Mouse (Mus musculus): ENCODE measurements around the gene Srxn1.
"Not testable (repeated sequence)": the region's sequence is repeated elsewhere in the genome, so short reads cannot be mapped to it uniquely, and the experiment has no call there.

The Srxn1 gene

DNA sequence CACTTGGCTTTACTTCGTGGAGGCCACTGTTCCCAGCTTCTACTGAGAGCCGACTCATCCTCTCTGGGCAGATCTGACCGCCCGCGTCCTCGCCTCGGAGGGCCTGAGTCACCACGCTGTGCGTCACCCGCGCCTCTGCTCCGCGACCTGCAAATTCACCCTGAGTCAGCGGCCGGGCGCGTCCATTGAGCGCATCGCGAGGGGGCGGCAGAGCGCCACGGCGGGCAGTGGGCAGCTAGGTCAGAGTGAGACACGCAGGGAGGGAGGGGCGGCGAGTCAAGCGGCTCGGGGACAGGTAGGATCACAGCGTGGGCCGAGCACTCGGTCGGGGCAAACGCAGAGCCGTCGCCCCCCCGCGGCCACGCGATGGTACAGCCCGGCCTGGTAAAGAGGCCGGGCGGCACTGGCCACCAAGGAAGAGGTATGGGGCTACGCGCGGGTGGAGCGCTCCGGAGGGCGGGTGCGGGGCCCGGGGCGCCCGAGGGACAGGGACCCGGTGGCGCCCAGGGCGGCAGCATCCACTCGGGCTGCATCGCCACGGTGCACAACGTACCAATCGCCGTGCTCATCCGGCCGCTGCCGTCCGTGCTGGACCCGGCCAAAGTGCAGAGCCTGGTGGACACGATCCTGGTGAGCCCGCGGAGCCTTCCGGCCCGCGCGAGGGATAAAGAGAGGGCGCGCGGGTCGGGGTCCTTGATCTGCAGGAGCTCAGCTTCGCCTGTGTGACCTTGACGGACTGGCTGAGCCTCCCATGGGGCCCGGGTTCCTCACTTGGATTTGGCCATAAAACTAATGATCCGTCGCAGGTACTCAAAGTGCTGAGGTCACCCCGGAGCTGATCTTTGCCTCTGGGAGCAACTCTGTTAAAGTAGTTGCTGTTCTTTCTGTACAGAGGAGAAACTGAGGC is at the start of gene Srxn1:
Srxn1 (plus strand) TSS at position 199 of the 907 bp plus-strand sequence.
- peak; percentile 90 for DNase-seq

DNA sequence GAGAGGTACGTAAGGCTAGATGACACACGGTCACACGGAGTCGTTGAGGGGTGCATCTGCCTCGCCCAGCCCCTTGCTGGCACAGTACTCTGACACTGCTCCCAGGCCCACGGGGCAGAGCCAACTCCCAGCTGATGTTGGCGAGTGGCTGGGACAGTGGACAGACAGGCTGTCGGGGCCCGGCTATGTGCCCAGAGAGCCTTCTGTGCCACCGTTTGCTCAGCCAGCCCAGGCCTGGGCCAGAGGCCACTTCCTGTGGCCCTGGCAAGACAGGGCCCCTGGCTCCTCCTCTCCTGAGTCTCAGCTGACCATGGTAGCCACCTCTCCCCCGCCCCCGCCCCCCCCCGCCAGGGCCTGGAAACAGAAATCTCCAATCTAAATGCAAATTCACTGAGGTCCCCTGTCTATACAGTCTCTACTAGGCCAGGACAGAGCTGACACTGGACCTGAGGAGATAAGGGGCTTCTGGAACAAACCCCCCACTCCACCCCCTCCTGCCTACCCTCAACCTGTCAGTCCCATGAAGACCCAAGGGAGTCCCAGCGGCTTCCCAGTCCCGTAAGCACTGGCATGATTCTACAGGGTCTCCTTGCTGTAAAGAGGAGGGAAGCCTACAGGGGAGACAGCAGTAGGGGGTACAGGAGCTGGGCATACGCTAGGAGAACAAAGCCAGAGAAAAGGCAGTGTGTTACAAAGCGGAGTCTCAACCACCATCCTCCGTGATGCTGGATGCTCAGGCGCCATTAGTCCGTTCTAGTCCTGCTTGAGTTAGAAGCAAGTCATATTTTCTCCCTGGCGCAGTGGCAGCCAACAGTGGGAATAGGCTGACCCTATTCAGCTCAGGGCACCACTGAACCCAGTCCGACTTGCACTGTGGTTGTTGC is 48.7 kb upstream of the Srxn1 start:
- DNase-seq, result no peak

DNA sequence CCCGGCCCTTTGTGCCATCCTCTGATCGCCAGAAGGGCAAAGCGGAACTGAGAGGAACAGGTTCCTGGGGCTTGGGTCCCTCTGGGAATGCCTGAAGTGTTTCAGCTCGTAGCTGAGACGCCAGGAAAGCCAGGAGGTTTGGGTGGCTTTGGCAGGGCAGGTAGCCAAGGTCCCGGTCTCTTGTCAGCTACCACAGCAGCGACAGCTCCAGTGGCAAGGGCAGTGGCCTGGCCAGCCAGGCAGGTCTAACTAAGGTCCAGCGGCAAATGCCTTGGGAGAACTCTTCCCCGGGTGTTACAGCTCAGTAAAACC is 48.1 kb upstream of the Srxn1 start:
- DNase-seq, result no peak

DNA sequence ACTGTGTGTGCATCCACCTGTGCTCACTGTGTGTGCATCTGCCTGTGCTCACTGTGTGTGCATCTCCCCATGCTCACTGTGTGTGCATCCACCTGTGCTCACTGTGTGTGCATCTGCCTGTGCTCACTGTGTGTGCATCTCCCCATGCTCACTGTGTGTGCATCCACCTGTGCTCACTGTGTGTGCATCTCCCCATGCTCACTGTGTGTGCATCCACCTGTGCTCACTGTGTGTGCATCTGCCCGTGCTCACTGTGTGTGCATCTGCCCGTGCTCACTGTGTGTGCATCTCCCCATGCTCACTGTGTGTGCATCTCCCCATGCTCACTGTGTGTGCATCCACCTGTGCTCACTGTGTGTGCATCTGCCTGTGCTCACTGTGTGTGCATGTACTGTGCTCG is 42.5 kb upstream of the Srxn1 start:
- DNase-seq, result not testable (repeated sequence)

DNA sequence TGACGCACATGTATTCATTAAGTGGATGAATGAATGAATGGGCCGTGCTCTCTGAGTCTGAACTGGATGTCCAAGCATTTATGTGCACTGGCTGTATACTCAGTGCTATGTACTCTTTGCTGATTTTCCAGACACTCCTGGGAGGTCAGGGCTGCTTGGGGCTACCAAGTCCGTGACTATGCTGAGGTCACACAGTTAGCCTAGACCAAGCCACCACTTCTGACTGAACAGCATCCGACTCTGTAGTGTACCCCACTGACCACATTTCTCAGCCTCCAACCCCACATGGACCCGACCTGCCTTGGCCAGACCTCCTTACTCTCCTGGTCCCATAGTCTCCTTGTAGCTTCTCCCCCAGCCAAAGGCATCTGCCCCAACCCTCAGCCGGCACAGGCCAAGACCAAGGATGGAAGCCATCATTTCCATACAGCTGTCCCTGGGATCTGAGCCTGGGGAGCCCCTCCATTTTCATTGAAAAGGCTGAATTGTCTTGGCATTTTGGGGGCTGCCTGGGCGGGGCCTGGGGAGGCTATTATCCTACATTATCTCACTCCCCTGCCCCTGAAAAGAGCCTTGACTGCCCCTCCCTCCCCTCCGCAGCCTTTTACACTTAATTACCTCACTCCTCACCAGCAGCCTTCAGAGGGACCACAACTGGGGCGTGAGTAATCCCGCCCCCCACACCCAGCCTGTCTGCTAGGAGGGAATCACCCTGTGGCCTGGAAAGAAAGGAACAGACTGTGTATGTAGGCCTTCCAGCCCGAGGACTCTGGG is 36.5 kb upstream of the Srxn1 start:
- no peak for DNase-seq

DNA sequence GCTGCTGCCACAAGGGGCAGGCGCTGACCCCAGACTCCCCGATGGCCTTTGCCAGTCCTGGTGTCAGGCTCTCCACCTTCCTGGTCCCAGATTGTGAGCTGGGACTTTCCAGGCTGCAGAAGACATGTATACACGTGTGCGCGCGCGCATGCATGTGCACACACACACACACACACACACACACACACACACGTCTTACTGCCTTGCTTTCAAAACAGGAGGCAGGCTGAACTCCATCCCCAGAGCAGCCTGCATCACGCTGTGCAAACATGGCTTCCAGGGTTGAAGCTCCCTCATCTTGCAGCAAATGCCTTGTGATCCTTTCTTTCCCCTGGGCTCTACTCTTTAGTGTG is 35.9 kb upstream of the Srxn1 start:
- DNase-seq, result no peak

DNA sequence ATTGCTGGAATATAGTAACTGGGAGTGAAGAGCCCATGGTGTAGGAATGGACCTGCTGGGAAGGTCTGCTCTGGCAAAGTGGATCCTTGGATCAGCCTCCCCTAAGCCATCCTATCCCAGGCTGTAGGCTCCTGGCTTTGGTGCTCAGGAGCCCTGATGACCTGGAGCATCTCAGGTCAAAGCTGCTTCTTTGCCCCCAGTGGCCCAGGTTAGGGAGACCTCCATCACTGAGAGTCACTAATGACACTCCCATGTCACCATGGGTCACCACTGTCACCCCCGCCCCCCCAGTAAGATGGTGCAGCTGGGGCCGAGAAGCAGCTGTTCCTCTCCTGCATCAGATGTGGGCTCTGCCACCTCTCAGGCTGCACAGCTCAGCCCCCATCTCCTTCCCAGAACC is 35.4 kb upstream of the Srxn1 start:
- no peak for DNase-seq

DNA sequence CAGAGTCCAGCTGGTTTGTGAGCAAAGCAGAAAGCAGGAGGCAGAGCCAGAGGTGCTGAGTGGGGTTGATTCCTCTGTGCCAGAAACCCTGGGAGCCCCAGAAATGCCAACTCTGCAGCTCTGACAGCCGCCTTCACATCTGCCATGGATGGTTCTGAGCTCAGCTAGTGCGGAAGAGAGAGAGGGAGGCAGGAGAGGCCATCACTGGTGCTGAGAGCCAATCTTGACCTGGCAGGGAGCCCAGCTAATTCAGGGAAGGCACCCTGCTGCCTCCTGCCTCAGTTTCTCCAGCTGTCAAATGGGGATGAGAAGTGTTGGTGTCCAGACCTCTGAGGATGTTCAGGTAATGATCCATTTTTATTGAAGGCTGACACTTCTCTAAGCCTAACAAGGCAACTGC is 30.8 kb upstream of the Srxn1 start:
- no peak for DNase-seq

DNA sequence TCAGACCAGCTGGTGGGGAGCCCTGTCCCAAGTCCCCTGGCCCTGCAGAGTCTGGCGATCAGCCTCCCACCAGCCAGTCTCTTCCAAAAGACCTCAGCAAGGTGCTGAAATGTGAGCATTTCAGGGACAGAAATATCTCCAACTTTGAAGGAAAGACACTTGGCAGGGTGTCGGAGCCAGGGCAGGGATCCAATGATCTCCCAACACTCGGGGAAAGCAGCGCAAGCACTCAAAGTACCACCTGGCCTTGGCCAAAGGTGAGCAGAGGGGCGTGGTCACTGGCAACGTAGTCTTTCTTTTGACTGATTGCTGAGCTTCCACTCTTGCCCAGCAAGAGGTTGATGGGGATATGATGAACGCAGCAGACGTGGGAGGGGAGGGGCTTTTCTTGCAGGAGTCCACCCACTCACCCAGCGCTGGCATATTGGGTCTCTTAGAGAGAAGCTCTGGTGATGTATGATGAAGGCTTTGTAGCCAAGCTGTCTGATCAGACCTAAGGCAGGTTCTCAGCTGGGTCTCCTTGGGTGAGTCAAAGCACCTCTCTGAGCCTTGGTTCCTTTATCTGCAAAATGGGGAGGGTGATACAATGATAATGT is 29.9 kb upstream of the Srxn1 start:
- no peak for DNase-seq

DNA sequence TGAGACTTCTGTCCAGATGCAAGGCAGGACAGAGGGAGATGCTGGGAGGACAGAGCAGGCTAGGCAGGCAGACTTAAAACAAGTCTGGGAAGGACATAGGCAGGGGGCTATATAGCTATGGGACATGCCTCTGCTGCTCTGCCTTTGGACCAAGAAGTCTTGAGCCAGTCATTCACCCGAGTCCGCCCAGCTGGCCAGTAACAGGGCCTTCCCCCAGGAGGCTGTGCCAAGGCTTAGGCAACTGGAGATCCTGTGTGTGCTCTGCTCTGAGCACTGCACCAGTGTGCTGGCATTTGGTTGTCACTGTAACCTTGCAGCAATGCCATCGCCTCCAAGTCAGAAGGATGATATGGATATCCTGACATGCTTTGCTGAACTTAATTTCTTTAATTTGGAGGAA is 28.0 kb upstream of the Srxn1 start:
- DNase-seq, result no peak

DNA sequence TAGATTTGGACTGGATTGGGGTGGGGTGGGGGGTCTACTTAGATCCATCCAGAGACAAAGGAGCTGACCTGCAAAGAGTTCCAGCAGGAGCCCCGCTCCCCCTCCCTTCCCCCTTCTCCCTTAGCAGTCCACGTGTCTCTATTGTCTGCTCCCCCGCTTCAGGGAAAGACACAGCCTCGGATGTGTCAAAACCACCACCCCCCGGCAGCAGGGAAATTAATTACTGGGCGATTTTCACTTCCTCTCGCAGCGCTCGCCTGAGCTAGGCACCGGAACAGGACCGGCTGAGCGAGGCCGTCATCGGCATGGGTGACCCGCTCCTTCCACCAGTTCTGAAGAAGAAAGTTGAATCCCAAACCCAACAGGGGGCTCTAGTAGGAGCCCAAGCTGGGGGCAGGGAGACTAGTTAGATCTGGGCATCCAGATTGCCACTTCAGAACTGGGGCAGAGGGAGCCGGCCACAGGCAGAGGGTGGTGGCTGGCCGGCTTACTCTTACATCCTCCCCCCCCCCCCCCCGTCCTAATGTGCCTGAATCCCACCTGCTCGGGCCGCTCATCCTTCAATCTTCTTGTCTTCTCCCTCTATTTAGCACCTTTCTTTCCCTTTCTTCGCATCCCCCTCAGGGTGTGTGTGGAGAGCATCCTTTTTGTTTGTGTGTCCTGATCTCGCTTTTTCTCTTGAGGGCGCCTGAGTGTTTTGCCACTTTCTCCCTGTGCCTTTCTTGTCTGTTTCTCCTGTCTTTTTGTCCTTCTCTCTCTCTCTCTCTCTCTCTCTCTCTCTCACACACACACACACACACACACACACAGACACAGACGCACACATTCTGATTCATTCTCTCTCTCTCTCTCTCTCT is 24.4 kb upstream of the Srxn1 start, which contains the start of gene Scrt2:
Scrt2 (plus strand) TSS at position 845 of the 857 bp plus-strand sequence.
- DNase-seq, result no peak

DNA sequence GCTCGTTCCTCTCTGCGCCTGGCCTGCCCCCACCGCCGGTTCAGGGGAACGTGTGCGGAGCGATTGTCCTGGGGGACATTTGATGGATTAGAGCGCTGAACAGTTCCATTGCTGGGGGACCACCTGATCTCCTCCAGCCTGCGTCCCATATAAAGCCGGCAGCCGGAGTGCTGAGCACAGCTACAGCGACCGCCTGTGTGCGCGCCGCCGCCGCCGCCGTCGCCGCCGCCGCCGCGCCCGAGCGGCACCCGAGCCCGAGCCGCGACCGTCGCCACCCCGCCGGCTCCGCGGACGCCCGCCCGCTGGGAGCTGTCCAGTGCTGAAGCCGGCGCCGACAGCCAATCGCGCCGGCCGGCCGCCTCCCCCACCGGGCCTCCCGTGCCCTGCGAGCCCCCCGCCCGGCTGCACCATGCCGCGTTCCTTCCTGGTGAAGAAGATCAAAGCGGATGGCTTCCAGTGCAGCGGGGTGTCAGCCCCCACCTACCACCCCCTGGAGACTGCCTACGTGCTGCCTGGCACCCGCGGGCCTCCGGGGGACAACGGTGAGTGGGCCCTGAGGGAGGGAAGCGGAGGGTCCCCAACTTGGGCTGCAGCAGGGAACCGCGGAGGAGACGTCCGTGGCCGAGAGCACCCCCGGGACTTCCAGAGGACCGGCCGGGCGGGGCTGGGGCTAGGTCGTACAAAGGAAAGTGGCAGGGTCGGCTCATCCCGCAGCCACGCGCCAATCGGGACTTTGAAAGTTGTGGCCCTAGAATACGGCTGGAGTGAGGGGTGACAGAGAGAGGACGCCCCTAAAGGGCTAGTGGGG is 23.5 kb upstream of the Srxn1 start:
- DNase-seq, result peak; percentile 69

DNA sequence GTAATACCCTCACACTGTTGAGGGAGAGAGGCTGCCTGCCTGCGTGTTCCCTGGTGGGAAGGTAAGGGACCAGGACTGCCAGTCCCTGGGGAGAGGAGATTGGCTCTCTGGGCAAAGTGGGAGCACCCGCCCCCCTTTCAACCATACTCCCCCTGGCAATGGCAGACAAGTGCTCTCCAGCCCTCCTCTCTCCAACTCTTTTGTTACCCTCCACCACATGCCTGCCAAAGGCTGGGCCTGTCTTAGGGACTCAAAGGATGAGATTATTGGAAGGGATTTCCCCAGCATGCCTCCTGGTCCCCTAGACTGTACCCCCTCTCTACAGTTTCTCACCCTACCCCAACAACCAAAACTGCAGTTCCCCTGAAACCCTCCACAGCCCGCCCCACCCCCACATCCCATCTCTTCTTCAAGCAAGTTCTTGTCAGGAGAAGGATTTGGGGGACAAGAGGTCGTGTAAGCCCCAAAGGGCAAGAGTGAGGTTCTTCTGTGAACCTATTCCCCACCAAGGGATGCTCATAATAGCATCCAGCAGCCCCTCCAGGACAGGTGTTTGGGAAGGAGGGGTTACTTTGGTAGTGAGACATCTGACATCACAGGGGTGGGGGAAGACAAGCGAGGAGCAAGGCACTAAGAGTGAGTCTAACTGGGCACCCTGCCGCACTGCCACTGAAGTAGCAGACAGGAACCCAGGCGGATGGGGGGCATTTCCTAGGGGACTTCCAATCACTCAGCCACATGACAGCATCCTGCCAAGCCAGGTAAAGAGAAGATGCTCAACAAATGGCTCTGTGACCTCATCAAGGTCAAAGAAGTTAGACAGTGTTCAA is 22.6 kb upstream of the Srxn1 start:
- DNase-seq, result no peak

DNA sequence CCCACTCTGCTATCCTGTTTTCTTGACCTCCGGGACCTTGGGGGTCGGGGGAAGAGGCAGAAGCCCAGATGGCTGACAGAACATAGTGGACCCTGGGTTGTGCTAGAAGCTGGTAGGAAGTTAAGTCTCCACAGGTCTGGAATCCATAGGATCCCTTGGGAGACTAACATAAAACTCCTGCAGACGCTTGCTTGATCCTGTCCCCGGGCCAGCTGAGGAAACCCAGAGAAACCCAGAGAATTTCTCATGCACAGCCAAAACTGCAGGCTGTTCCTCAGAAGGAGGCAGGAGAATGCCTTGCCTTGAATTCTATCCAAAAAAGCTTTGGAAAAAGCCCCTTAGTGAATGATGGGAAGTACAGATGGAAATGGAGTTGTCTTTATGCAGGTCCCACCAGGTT is 21.9 kb upstream of the Srxn1 start:
- DNase-seq, result no peak

DNA sequence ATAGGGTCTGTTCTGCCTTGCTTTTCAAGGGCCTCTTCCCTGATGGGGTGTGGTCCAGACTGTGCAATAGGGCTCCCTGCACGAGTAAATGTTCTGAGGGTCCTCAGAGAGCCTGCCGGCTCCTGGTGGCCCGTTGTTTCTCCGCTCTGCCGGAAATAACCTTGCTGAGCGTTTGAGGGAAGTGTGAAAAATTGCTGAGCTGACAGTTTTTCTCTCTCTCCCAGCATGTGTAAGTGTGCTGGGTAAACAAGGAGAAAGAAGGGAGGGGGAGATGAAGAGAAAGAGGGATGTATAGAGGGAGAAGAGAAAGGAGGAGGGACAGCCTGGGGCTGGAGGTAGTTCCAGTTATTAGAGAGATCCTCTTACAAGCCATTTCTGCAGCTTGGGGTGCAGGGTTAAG is 21.0 kb upstream of the Srxn1 start:
- no peak for DNase-seq

DNA sequence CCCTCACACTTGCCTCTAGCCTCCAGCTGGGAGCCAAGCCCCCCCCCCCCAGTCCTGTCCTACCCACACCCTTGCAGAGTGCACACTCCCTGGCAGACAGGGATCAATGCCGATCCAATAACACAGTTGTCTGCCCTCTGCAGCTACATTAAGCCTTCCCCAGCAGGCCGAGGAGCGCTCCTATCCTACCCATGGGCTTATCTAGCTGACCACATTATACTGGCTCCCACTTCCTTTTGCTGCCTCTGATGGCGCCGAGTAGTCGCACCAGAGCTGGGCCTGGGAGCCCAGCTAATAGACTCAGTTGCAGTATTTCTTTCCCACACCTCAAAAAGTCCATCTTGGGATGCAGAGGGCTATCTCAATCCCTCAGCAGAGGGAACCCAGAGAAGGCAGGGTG is 19.9 kb upstream of the Srxn1 start:
- no peak for DNase-seq

DNA sequence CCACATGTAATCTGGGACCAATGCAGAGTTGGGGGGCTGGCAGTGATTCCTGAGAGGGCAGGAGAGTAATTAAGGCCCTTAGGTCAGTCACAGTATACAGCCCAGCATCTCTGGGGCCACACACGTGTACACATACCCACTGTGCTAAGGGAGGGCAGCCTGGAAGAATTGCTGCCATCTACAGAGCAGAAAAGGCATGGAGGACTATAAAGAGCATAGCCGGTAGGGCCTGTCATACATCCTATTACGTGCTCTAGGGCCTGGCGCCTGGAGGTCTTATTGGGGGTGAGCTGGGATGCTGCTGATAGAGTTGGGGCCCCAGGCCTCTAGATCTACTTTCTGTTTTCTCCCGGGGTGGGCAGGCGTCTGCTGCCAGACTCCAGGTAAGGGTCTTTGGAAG is 18.9 kb upstream of the Srxn1 start:
- no peak for DNase-seq

DNA sequence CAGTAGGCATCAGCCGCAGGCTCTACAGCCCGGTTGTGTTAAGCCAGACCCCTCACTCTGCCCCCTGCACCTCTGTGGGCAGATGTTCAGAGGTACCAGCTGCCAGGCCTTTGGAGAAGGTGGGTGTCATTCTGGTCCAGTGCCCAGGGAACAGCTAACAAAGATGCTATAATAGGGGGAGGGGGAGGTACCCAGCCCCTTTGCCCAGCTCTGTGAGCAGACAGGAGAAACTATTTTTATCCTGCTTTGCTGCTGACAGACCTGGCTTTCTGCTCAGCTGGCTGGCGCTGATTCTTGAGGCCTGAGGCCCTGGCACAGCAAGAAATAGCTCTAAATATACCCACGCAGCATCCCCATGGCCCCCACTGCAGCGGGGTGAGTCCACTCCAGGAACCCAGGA is 18.2 kb upstream of the Srxn1 start:
- no peak for DNase-seq

DNA sequence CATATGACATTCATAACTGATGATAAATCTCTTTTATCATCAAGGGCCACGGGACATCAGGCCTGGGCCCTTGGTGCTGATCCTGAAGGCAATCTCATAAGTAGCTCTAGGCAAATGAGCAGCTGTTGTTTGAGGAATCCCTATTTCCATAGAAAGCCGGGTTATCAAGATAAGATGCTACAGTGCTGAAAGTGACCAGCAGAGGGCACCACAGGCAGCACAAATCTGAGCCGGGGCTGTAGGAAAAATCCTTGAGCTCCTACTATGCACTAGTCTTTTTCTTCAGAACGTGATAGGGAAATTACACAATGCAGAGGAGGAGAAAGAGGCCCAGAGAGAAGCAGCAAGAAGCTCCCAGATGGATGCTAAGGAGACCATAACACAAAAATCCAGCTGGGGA is 16.2 kb upstream of the Srxn1 start:
- peak; percentile 54 for DNase-seq

DNA sequence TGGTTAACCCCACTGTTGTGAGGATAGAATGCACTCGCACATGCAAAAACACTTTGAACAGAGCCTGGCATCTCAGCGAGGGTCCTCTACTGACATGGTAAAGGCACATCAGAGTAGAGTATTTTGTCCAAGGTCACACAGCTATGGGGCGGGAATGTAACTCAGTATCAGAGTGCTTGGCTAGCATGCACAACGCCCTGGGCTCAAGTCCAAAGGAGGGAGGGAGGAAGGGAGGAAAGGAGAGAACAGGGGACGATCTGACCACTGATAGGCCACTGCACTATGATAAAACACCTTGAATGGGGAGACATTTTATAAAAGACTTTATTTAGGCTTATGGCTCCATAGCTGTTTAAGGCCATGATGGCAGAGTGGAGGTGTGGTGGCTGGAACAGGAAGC is 15.7 kb upstream of the Srxn1 start:
- no peak for DNase-seq
